Mouse (Mus musculus) urinary bladder, postnatal 25 days (tissue): ENCODE results near the gene Slc35b2.
A peak's percentile ranks its signal among the peaks of the same experiment; 100 is the strongest.

Experiments used
- DNase-seq: peaks from one replicate; pipeline ENCODE4 v3.0.0; 2022; ENCODE audit warnings: low spot score

The Slc35b2 gene

GRCm38 (mm10) chr17:45564531-45565084 is 934 bp downstream of the Slc35b2 start:
- DNase-seq: no peak

DNA sequence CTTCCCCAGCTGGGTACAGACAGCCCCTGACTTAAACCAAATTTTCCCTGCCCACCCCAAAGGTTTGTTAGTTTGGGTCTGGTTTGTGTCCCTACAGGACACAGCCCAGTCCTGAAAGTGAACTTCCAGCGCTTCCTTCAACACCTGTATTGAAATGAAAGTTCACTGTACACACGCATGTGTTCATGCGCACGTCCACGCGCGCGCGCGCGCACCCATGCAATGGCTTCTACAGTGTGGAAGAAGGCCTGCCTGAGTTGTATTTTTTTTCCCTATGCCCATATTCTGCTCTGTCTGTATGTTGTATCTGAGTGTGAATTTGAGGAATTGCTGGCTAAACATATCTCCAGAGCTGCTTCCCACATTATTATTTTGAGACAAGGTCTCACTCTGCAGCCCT is 1.4 kb downstream of the Slc35b2 start:
- no peak for DNase-seq

GRCm38 (mm10) chr17:45566031-45566359 is 2.3 kb downstream of the Slc35b2 start:
- no peak for DNase-seq

DNA sequence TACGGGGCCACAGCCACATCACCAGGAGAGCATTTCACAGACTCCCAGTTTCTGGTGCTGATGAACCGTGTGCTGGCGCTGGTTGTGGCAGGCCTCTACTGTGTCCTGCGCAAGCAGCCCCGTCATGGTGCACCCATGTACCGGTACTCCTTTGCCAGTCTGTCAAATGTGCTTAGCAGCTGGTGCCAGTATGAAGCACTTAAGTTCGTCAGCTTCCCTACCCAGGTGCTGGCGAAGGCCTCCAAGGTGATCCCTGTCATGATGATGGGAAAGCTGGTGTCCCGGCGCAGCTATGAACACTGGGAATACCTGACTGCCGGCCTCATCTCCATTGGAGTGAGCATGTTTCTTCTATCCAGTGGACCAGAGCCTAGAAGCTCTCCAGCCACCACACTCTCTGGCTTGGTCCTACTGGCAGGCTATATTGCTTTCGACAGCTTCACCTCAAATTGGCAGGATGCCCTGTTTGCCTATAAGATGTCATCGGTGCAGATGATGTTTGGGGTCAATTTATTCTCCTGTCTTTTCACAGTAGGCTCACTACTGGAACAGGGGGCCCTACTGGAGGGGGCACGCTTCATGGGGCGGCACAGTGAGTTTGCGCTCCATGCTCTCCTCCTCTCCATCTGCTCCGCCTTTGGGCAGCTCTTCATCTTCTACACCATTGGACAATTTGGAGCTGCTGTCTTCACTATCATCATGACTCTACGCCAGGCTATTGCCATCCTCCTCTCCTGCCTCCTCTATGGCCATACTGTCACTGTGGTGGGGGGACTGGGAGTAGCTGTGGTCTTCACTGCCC is 2.9 kb downstream of the Slc35b2 start:
- no peak for DNase-seq

DNA sequence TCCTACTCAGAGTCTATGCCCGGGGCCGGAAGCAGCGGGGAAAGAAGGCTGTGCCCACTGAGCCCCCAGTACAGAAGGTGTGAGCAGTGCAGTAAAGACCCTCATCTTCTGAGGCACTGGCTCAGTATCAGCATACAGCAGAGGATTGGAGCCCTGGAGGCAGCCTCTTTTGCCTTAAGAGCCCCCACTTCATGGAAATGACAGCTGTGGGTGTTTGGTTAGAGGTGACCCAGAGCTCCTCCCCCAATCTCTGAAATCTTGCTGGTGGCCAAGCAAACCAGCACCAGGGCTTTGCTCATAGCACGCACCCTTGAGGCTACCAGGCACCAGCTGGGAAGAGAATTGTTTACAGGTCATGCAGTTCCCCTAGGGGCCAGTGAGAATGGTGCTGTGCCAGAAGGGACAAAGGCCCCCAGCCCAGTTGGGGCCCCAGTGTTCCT is 3.5 kb downstream of the Slc35b2 start:
- no peak for DNase-seq

DNA sequence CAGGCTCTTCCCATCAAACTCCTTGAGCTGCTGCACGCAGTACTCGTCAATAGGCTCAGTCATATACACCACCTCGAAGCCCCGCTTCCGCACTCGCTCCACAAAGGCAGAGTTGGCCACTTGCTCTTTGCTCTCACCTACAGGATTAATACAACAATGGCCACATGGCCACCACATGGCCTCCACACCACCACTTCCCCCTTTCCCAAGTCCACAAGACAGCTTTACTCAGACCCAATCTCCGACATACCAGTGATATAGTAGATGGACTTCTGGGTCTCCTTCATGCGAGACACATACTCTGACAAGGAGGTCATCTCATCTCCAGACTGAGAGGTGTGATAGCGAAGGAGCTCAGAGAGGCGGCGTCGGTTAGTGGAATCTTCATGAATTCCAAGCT is 5.3 kb downstream of the Slc35b2 start:
- no peak for DNase-seq

DNA sequence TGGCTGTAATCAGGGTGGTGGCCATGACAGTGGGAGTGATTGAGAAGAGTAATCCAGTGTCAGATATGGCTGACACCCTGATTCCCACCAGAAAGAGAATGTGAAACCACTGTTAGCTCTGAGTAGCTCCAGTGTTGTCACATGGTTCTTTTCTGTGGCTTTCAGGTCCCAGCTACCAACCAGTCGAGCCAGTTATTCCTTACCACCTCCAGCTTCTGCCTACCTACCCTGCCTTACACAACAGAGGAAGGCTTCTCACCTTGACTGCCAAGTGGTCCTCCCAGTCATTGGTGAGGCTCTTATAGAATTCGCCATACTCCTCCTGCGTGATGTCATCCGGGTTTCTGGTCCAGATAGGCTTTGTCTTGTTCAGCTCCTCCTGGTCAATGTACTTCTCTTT is 6.3 kb downstream of the Slc35b2 start:
- DNase-seq: no peak

DNA sequence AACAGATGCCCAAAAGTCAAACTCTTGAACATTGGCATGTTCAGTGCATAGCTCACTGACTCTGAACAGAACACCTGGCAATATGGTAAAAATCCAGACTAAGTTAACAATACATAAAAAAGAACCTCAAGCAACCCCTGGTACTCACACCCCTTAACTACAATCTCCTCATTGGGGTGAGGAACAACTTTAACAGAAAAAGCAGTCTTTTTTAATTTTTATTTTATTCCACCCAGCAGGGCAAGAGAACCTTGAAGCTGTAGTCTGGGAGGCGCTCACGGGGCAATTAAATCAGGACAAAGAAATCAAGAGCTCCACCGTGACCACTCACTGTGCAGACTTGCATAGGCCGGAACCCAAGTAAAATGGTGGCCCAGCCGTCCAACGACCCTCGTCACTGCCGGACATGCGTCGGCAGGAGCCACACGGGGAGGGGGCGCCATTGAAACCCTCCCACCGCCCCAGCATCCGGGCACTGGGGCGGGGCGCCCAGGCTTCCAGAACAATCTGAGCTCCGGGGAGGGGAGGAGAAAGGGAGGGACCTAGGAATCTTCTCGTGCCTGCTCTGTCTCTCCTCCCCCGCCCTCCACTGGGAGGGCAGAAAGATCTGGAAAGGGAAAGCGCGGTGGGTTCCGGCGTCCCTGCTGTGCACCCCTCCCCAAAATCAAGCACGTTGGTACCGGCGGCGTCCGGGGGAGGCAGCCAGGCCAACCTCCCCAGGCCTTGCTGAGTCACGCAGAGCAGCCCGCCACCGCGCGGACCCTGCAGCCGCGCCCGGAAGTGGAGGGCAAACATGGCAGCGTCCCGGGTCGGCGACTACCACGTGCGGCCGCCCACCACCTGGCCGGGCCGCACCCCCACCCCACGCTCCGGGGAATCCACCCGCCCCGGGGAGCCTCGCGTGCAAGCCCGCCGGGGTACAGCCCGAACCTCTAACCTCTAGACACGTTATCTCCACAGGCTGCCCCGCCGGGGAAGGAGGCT is 8.7 kb downstream of the Slc35b2 start:
- DNase-seq: peak; percentile 54

GRCm38 (mm10) chr17:45573087-45573779 is 9.6 kb downstream of the Slc35b2 start, which contains the start of gene Hsp90ab1:
TSS of gene Hsp90ab1 (minus strand) at chr17:45573271.
- peak; percentile 100 for DNase-seq

DNA sequence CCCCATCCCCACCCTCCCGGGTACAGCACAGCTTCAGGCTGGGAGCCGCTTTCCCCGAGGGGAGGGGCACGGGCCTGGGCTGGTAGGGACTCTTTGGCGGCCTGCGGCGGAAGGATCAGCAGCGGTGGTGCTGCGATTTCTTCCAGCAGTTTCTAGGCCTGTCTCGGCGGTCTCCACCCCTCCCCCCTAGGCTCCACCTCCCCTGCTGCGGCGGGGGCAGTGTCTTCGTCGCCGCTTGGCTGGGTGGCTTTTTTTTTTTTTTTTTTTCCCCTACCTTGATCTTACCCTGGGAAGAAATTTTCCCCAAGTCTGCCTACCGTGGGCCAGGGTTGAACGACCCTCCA is 10.1 kb downstream of the Slc35b2 start:
- peak; percentile 96 for DNase-seq

DNA sequence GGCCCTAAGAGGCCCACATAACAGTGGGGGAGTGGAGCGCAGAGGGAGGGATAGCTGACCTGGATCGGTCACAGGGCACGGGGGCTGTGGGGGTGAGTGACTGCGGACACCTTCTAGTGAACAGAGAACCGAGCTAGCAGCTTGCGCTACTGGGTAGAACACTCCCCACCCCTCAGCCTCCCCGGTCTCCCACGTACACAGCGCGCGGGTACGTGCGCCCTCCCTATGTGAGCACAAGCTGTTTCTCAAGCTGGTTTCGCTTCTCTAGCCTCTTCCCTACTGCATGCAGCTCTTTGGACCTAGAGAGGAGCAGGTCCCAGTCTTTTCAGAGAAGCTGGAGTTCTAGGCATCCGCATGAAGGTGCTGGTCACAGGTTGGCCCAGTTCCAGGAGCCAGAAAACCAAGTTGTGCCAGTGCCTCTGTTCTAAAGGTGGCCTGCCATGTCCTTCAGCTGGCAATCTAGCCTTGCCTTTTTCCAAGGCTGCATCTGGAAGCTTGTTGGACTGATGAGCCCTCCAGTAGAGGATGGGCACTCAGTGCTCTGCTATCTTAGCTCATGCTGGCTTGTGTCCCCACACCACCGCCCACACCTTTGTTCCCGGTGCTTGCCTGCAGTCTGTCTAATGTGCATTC is 10.6 kb downstream of the Slc35b2 start:
- DNase-seq: peak; percentile 55

DNA sequence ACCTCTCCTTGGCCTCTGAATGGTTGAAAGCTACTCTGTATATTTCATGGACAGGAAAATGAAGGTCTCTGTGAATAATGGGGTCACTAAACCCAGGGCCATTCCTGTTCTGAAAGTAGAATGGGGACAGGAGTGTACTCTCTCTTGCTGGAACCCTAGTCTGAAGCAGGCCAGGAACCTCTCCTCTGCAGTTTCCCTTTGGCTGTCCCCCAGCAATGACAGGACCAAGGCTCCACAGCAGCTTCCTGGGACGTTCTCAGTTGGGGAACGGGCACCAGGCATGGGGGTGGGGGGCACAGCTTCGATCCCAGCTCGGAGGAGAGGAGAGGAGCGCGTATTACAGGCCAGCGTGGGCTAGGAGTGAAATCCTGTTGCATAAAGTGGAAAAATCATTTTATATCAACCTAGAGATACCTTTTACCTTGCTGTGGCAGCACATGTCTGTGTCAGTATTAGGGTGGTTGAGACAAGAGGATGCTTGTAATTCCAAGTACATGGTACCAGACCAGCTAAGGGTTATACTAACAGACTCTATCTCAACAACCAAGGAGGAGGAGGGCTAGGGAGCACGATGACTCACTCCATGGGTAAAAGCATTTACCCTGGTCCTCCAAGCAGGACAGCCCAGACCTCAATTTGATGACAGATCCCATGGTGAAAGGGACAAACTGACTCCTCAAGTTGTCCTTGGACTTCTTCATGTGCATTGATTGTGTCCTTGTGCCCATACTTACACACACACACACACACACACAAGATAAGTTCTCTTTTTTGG is 11.6 kb downstream of the Slc35b2 start:
- no peak for DNase-seq

- DNase-seq: peak; percentile 50
Observed at GRCm38 (mm10) chr17:45578242-45578641, 14.6 kb downstream of the Slc35b2 start.

DNA sequence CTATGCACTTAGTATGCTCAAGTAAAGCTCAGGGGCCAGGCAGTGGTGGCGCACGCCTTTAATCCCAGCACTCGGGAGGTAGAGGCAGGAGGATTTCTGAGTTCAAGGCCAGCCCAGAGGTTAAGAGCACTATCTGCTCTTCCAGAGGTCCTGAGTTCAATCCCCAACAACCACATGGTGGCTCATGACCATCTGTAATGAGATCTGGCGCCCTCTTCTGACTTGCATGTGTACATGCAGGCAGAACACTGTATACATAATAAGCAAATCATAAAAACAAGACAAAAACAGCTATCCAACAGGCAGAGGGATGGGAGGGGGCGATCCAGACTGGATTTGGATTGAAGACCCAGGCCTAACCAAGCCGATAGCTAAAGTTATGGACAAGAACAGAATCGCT is 15.2 kb downstream of the Slc35b2 start:
- no peak for DNase-seq

- DNase-seq: no peak
Observed at GRCm38 (mm10) chr17:45579554-45579953, 15.9 kb downstream of the Slc35b2 start.

GRCm38 (mm10) chr17:45580958-45581477 is 17.3 kb downstream of the Slc35b2 start:
- DNase-seq: no peak

DNA sequence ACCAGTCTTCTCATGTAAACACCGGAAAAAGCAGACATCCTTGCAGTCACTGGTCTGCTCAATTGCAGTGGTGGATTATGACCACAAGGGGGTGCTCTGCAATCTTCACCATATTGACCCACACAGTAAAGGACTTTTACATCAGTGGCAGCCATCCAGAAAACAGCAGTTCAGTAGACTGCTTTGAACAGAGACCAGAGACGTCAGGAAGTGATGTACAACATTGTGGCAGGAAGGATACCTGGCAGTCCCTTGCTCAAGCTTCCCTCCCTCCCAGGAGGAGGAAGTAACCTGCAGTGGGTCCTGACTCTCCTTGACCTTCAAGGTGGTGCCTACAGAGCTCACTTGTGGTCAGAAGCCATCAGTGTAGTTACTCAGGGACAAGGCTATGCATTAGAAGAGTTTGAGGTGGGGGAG is 17.9 kb downstream of the Slc35b2 start:
- DNase-seq: peak; percentile 57

DNA sequence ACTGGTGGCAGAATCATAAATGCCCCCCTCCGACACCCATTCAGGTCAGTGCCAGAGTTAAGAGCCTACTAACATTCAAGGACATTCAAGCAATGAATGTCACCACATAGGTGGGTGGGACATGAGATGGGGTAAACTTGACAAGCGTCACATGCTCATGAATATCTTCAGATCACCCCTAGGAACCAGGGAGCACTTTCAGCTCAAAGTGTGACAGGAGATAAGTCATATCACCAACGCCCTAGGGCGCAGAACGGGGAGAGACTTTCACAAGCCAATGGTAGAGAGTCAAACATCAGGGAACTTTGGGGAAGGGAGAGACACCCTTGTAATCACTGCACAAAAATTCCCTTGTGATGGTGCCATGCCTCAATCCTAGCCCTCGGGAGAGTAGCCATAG is 18.5 kb downstream of the Slc35b2 start:
- no peak for DNase-seq

GRCm38 (mm10) chr17:45582715-45583355 is 19.2 kb downstream of the Slc35b2 start:
- no peak for DNase-seq
